Mouse (Mus musculus): ENCODE measurements around the gene Alg2. TPM values are rescaled to one million over a fixed set of nuclear protein-coding genes. Genes with fewer than 3 reads are reported as not detected.

The Alg2 gene
- polyA plus RNA-seq (2015; fragmentation: Nextera tagmentation; extraction: Ambion mirVana): 23.3 and 24.5 TPM in 2 replicates

GRCm38 (mm10) chr4:47473968-47474729 is at the start of gene Alg2, which contains the start of gene Sec61b:
Gene Alg2, minus strand, starts transcription at chr4:47474333.
Gene Sec61b, plus strand, starts transcription at chr4:47474658.

Other genes starting within 250 kb of the Alg2 start
- gene Tgfbr1, start 121.1 kb downstream of the Alg2 start, polyA plus RNA-seq (2015; fragmentation: Nextera tagmentation; extraction: Ambion mirVana): 17.4 and 19.7 TPM in 2 replicates
- 285 and 289 TPM in 2 replicates for gene Sec61b, start 325 bp upstream of the Alg2 start, polyA plus RNA-seq (2015; fragmentation: Nextera tagmentation; extraction: Ambion mirVana)

Data from urinary bladder, postnatal 0 days (tissue).